Comparison of ENCODE assay signal across 27 mouse cellular contexts in the genomic region with DNA sequence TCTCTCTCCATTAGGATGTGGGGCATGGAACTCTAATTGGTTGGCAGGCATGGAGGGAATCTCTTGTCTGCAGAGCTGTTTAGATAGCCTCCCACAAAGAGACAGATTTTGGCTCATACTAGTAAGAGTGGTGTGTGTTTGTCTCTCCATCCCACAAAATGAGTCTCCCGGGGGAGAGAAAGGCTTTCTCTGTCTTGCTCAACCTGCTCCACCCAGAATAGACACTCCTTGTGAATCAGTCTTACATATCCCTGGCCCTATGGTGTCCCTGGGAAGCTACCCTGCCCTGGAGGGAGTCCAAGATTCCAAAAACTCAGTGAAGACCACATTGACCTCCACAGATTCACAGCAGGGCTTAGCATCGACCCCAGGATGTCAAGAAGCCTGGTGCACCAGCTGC. TPM values are rescaled to one million over a fixed set of nuclear protein-coding genes. Genes with fewer than 3 reads are reported as not detected.
DNase-seq lines count a peak whose midpoint lies in the region; ATAC-seq and TF ChIP-seq lines count a peak whose summit lies in the region.
"Had no signal": no experiment of that assay in that cellular context is flagged by ENCODE, and none has a peak within 500 bp of the region (broad histone marks: within the 10 kb centered on the region; RNA-seq: fewer than 3 reads in every experiment).

No protein-coding gene starts in this region.

- TF ChIP-seq CTCF in ES-Bruce4 (IDR thresholded peaks at IDR 0.05; ENCODE audit: low read depth, low read length) = no peak

- H3K4me2 ChIP-seq in heart, embryonic 12.5 days = no peak overlapping the region
- peak overlapping the region; percentile 86; the same call in 1 of the 2 replicates for H3K4me2 ChIP-seq in liver, embryonic 13.5 days
- H3K4me2 ChIP-seq in forebrain, embryonic 14.5 days (ENCODE audit: low read length) = no peak overlapping the region

- intact Hi-C loops in left cerebral cortex, postnatal 25 days (cut with DNase I) = loop anchor here (10.0 kb wide), 1 partner anchor 442 kb away; the partner anchor contains the start of gene Atxn2

- peaks cover 51% of the 10 kb centered on the region for H3K4me1 ChIP-seq in heart, embryonic 10.5 days
- peaks cover 35% of the 10 kb centered on the region for H3K4me1 ChIP-seq in heart, embryonic 12.5 days (replicated peaks)
- H3K4me1 ChIP-seq in ES-Bruce4 (ENCODE audit: control insufficient read depth, insufficient read depth, low read length) = peaks cover 8% of the 10 kb centered on the region
- peaks cover 62% of the 10 kb centered on the region for H3K4me1 ChIP-seq in liver, embryonic 13.5 days (replicated peaks)
- H3K4me1 ChIP-seq in forebrain, embryonic 14.5 days (ENCODE audit: control insufficient read depth, insufficient read depth, low read length) = peaks cover 23% of the 10 kb centered on the region

- no peaks in the 10 kb centered on the region for H3K9me3 ChIP-seq in heart, embryonic 10.5 days
- H3K9me3 ChIP-seq in heart, embryonic 12.5 days (replicated peaks) = no peaks in the 10 kb centered on the region
- no peaks in the 10 kb centered on the region for H3K9me3 ChIP-seq in ES-Bruce4 (replicated peaks; ENCODE audit: control insufficient read depth, insufficient read depth, low read length, poor library complexity, severe bottlenecking)
- no peaks in the 10 kb centered on the region for H3K9me3 ChIP-seq in liver, embryonic 13.5 days (replicated peaks)
- no peaks in the 10 kb centered on the region for H3K9me3 ChIP-seq in forebrain, embryonic 14.5 days (replicated peaks; ENCODE audit: control insufficient read depth, low read length)
- H3K9me3 ChIP-seq: embryonic facial prominence, embryonic 15.5 days; forebrain, embryonic 12.5 days; heart, embryonic 13.5 days; neural tube, embryonic 12.5 days had no signal

- ATAC-seq in heart, embryonic 12.5 days (ENCODE audit: insufficient number of reproducible peaks, low FRiP score) = no peak
- ATAC-seq in liver, embryonic 13.5 days (ENCODE audit: low read depth) = no peak
- no peak for ATAC-seq in forebrain, embryonic 14.5 days
- ATAC-seq: hindbrain, postnatal 0 days had no signal

- H3K27ac ChIP-seq in heart, embryonic 10.5 days = peak overlapping the region; percentile 95; the same call in 1 of the 2 replicates
- no peak overlapping the region for H3K27ac ChIP-seq in heart, embryonic 12.5 days (ENCODE audit: poor library complexity, severe bottlenecking)
- peak overlapping the region; percentile 33 for H3K27ac ChIP-seq in ES-Bruce4 (ENCODE audit: insufficient read depth, low read length)
- peak overlapping the region; percentile 48; the same call in 1 of the 2 replicates for H3K27ac ChIP-seq in liver, embryonic 13.5 days
- H3K27ac ChIP-seq in forebrain, embryonic 14.5 days (ENCODE audit: low read depth, low read length) = no peak overlapping the region
- H3K27ac ChIP-seq: embryonic facial prominence, embryonic 15.5 days; heart, embryonic 13.5 days; hindbrain, postnatal 0 days; left cerebral cortex, adult 2 months; neural tube, embryonic 12.5 days had no signal

- H3K36me3 ChIP-seq in heart, embryonic 10.5 days = peaks cover 20% of the 10 kb centered on the region
- H3K36me3 ChIP-seq in heart, embryonic 12.5 days = peaks cover 15% of the 10 kb centered on the region
- peaks cover 21% of the 10 kb centered on the region for H3K36me3 ChIP-seq in ES-Bruce4 (ENCODE audit: control insufficient read depth, insufficient read depth, low read length, poor library complexity, severe bottlenecking)
- peaks cover 17% of the 10 kb centered on the region for H3K36me3 ChIP-seq in liver, embryonic 13.5 days
- peaks cover 10% of the 10 kb centered on the region for H3K36me3 ChIP-seq in forebrain, embryonic 14.5 days (ENCODE audit: control insufficient read depth, insufficient read depth, low read length)

- no peak for TF ChIP-seq EP300 in ES-Bruce4 (IDR thresholded peaks at IDR 0.05; ENCODE audit: insufficient read depth, low read depth, low read length)

- H3K27me3 ChIP-seq in heart, embryonic 10.5 days (ENCODE audit: insufficient read depth, poor library complexity, severe bottlenecking) = no peaks in the 10 kb centered on the region
- no peaks in the 10 kb centered on the region for H3K27me3 ChIP-seq in heart, embryonic 12.5 days (replicated peaks)
- H3K27me3 ChIP-seq in ES-Bruce4 (ENCODE audit: control insufficient read depth, insufficient read depth, low read length, poor library complexity, severe bottlenecking) = no peaks in the 10 kb centered on the region
- H3K27me3 ChIP-seq in liver, embryonic 13.5 days = no peaks in the 10 kb centered on the region
- H3K27me3 ChIP-seq in forebrain, embryonic 14.5 days (replicated peaks; ENCODE audit: control insufficient read depth, insufficient read depth, low read length) = no peaks in the 10 kb centered on the region; the same call in 1 of the 2 replicates
- H3K27me3 ChIP-seq: embryonic facial prominence, embryonic 15.5 days; forebrain, embryonic 12.5 days; heart, embryonic 13.5 days; neural tube, embryonic 12.5 days had no signal

- 67% methylated on average over 2 of the region's 2 CpGs for WGBS in heart, embryonic 10.5 days
- 72% methylated on average over 2 of the region's 2 CpGs for WGBS in heart, embryonic 12.5 days
- 61% methylated on average over 2 of the region's 2 CpGs for WGBS in liver, embryonic 13.5 days (ENCODE audit: insufficient replicate concordance)
- WGBS in forebrain, embryonic 14.5 days = 84% methylated on average over 2 of the region's 2 CpGs

- no peak for DNase-seq in heart, embryonic 10.5 days (ENCODE audit: low spot score)
- peak; percentile 75 for DNase-seq in 3T3-L1 (ENCODE audit: low read depth, low spot score)
- no peak for DNase-seq in liver, embryonic 13.5 days
- DNase-seq in layer of hippocampus, postnatal 25 days (ENCODE audit: extremely low spot score in 1 of 2, low spot score in 1 of 2) = no peak
- DNase-seq in left cerebral cortex, postnatal 25 days (ENCODE audit: low spot score in 2 of 2) = no peak
- DNase-seq in forebrain, embryonic 14.5 days (ENCODE audit: low spot score) = no peak
- DNase-seq: adrenal gland, postnatal 25 days; cerebellum, adult 11 months; embryo, embryonic 11 days; heart, postnatal 4 days; kidney, adult 11 months; lung, adult 18-20 months; right cerebral cortex, adult 18-20 months; spleen, adult 18-20 months; thymus, adult 18-20 months; thymus, postnatal 4 days had no signal

- H3K4me3 ChIP-seq in heart, embryonic 10.5 days = peak overlapping the region; percentile 22; the same call in 1 of the 2 replicates
- H3K4me3 ChIP-seq in heart, embryonic 12.5 days = no peak overlapping the region
- no peak overlapping the region for H3K4me3 ChIP-seq in ES-Bruce4 (ENCODE audit: low read depth, low read length)
- peak overlapping the region; percentile 95; the same call in 1 of the 2 replicates for H3K4me3 ChIP-seq in liver, embryonic 13.5 days (replicated peaks)
- H3K4me3 ChIP-seq in forebrain, embryonic 14.5 days (ENCODE audit: low read depth, low read length) = no peak overlapping the region
- H3K4me3 ChIP-seq: left cerebral cortex, adult 2 months; neural tube, embryonic 12.5 days had no signal

- H3K9ac ChIP-seq in heart, embryonic 12.5 days = no peak overlapping the region
- peak overlapping the region; percentile 72; the same call in 1 of the 2 replicates for H3K9ac ChIP-seq in ES-Bruce4 (ENCODE audit: low read depth, poor library complexity, severe bottlenecking)
- H3K9ac ChIP-seq in liver, embryonic 13.5 days = peak overlapping the region; percentile 84; the same call in 1 of the 2 replicates
- H3K9ac ChIP-seq in forebrain, embryonic 14.5 days (ENCODE audit: low read length) = no peak overlapping the region
- H3K9ac ChIP-seq: embryonic facial prominence, embryonic 15.5 days had no signal

- no peak for TF ChIP-seq POLR2A in ES-Bruce4 (IDR thresholded peaks at IDR 0.05; ENCODE audit: insufficient read depth, low read length)

RNA-seq across cellular contexts. Expression of gene Ppp1cc, which starts 1.6 kb away (rescaled TPM):
- polyA plus RNA-seq in heart, embryonic 10.5 days (2016; fragmentation: Nextera tagmentation; extraction: Ambion mirVana) = 243 and 295 TPM in 2 replicates
- polyA plus RNA-seq in heart, embryonic 12.5 days (2016; fragmentation: Nextera tagmentation; extraction: Ambion mirVana) = 222 and 230 TPM in 2 replicates
- 437 and 458 TPM in 2 replicates for polyA plus RNA-seq in ES-Bruce4 (2011; ENCODE audit: insufficient read depth, insufficient read length, low read depth, missing spikeins)
- 164 and 177 TPM in 2 replicates for polyA plus RNA-seq in liver, embryonic 13.5 days (2015; fragmentation: Nextera tagmentation; extraction: Ambion mirVana)
- total RNA-seq in layer of hippocampus, postnatal 25 days (2021) = 100 to 1,000 TPM; 208 to 211 TPM
- 100 to 1,000 TPM; 169 to 202 TPM for total RNA-seq in left cerebral cortex, postnatal 25 days (2021)
- polyA plus RNA-seq in forebrain, embryonic 14.5 days (2014; fragmentation: Nextera tagmentation; extraction: Ambion mirVana) = 274 and 280 TPM in 2 replicates

RNA-seq across cellular contexts. Expression of gene Ccdc63, which starts 15.9 kb away (rescaled TPM):
- 0.20 and 0.39 TPM in 2 replicates for polyA plus RNA-seq in heart, embryonic 10.5 days (2016; fragmentation: Nextera tagmentation; extraction: Ambion mirVana)
- polyA plus RNA-seq in heart, embryonic 12.5 days (2016; fragmentation: Nextera tagmentation; extraction: Ambion mirVana) = 0.33 and 0.42 TPM in 2 replicates
- 2.4 and 3.0 TPM in 2 replicates for polyA plus RNA-seq in ES-Bruce4 (2011; ENCODE audit: insufficient read depth, insufficient read length, low read depth, missing spikeins)
- 0.14 TPM in 1 of 2 replicates, not detected in the other for polyA plus RNA-seq in liver, embryonic 13.5 days (2015; fragmentation: Nextera tagmentation; extraction: Ambion mirVana)
- total RNA-seq in layer of hippocampus, postnatal 25 days (2021) = under 1 TPM; 0.74 to 0.94 TPM
- under 1 TPM; 0.48 to 0.82 TPM for total RNA-seq in left cerebral cortex, postnatal 25 days (2021)
- polyA plus RNA-seq in forebrain, embryonic 14.5 days (2014; fragmentation: Nextera tagmentation; extraction: Ambion mirVana) = not detected in 2 replicates
- total RNA-seq: adrenal gland, postnatal 25 days; midbrain, postnatal 0 days had no signal
- polyA plus RNA-seq: forebrain, embryonic 12.5 days; heart, embryonic 13.5 days; hindbrain, postnatal 0 days; limb, embryonic 11.5 days; midbrain, postnatal 0 days; neural tube, embryonic 12.5 days had no signal

RNA-seq across cellular contexts. Expression of gene Hvcn1, which starts 50.1 kb away (rescaled TPM):
- 2.7 and 6.7 TPM in 2 replicates for polyA plus RNA-seq in heart, embryonic 10.5 days (2016; fragmentation: Nextera tagmentation; extraction: Ambion mirVana)
- polyA plus RNA-seq in heart, embryonic 12.5 days (2016; fragmentation: Nextera tagmentation; extraction: Ambion mirVana) = 1.8 and 2.8 TPM in 2 replicates
- 10.6 and 11.8 TPM in 2 replicates for polyA plus RNA-seq in ES-Bruce4 (2011; ENCODE audit: insufficient read depth, insufficient read length, low read depth, missing spikeins)
- polyA plus RNA-seq in liver, embryonic 13.5 days (2015; fragmentation: Nextera tagmentation; extraction: Ambion mirVana) = 1.4 and 2.1 TPM in 2 replicates
- 1 to 10 TPM; 3.2 to 3.6 TPM for total RNA-seq in layer of hippocampus, postnatal 25 days (2021)
- 1 to 10 TPM; 1.8 to 3.8 TPM for total RNA-seq in left cerebral cortex, postnatal 25 days (2021)
- 1.3 and 2.4 TPM in 2 replicates for polyA plus RNA-seq in forebrain, embryonic 14.5 days (2014; fragmentation: Nextera tagmentation; extraction: Ambion mirVana)

RNA-seq across cellular contexts. Expression of gene Myl2, which starts 55.7 kb away (rescaled TPM):
- 3,021 and 6,084 TPM in 2 replicates for polyA plus RNA-seq in heart, embryonic 10.5 days (2016; fragmentation: Nextera tagmentation; extraction: Ambion mirVana)
- 7,161 and 7,647 TPM in 2 replicates for polyA plus RNA-seq in heart, embryonic 12.5 days (2016; fragmentation: Nextera tagmentation; extraction: Ambion mirVana)
- not detected in 2 replicates for polyA plus RNA-seq in ES-Bruce4 (2011; ENCODE audit: insufficient read depth, insufficient read length, low read depth, missing spikeins)
- 0.70 and 11.9 TPM in 2 replicates for polyA plus RNA-seq in liver, embryonic 13.5 days (2015; fragmentation: Nextera tagmentation; extraction: Ambion mirVana)
- total RNA-seq in layer of hippocampus, postnatal 25 days (2021) = under 1 TPM in 1 of 2 experiments, not detected in 1; 0.91 TPM
- total RNA-seq in left cerebral cortex, postnatal 25 days (2021) = not detected
- polyA plus RNA-seq in forebrain, embryonic 14.5 days (2014; fragmentation: Nextera tagmentation; extraction: Ambion mirVana) = 1.0 and 1.1 TPM in 2 replicates
- total RNA-seq: adrenal gland, postnatal 25 days; hindbrain, postnatal 0 days; megakaryocyte-erythroid progenitor cell, adult 5-6 weeks had no signal

Comparison
In these comparisons a context has a peak if more than half of its experiments do, and no peak if none do; other contexts are left out.
1. H3K27ac ChIP-seq: peak in heart, embryonic 10.5 days (single experiment), ES-Bruce4 (single experiment) and liver, embryonic 13.5 days (single experiment); none in heart, embryonic 12.5 days (single experiment) and forebrain, embryonic 14.5 days (single experiment).
2. H3K4me3 ChIP-seq: peak in heart, embryonic 10.5 days (single experiment) and liver, embryonic 13.5 days (single experiment); none in heart, embryonic 12.5 days (single experiment), ES-Bruce4 (single experiment) and forebrain, embryonic 14.5 days (single experiment).
3. H3K9ac ChIP-seq: peak in ES-Bruce4 (single experiment) and liver, embryonic 13.5 days (single experiment); none in heart, embryonic 12.5 days (single experiment) and forebrain, embryonic 14.5 days (single experiment).